Mouse (Mus musculus) hindbrain, embryonic 13.5 days (tissue): ENCODE results near the gene Psmd2. TPM values are rescaled to one million over a fixed set of nuclear protein-coding genes. Genes with fewer than 3 reads are reported as not detected.

ENCODE experiments used
- ATAC-seq: fragments of 200-750 bp; cut with Nextera tagmentation; 2 replicates; pipeline ENCODE4 v1.8.0; 2017; ENCODE audit warnings: moderate TSS enrichment; ENCODE audit not compliant: low FRiP score
- H3K27ac ChIP-seq: fragments of 300-500 bp; sonication (generic); 2 replicates; pipeline ENCODE4 v1.5.1; 2015; ENCODE audit warnings: inconsistent platforms, mild to moderate bottlenecking, moderate library complexity
- H3K27me3 ChIP-seq: fragments of 300-500 bp; sonication (generic); 2 replicates; pipeline ENCODE4 v1.6.1; 2015; ENCODE audit warnings: mild to moderate bottlenecking, inconsistent platforms
- H3K36me3 ChIP-seq: fragments of 300-500 bp; sonication (generic); 2 replicates; pipeline ENCODE4 v1.6.1; 2015; ENCODE audit warnings: mild to moderate bottlenecking, inconsistent platforms
- H3K4me1 ChIP-seq: fragments of 300-500 bp; sonication (generic); replicated peaks from 2 replicates; pipeline ENCODE4 v1.6.1; 2015; ENCODE audit warnings: inconsistent platforms
- H3K4me2 ChIP-seq: fragments of 300-500 bp; sonication (generic); 2 replicates; pipeline ENCODE4 v1.6.1; 2015; ENCODE audit warnings: inconsistent platforms, mild to moderate bottlenecking, moderate library complexity
- H3K4me3 ChIP-seq: fragments of 300-500 bp; sonication (generic); 2 replicates; pipeline ENCODE4 v1.5.1; 2015; ENCODE audit warnings: mild to moderate bottlenecking, inconsistent platforms
- H3K9ac ChIP-seq: fragments of 300-500 bp; sonication (generic); 2 replicates; pipeline ENCODE4 v1.6.1; 2015; ENCODE audit warnings: mild to moderate bottlenecking, inconsistent platforms
- H3K9me3 ChIP-seq: fragments of 300-500 bp; sonication (generic); 2 replicates; pipeline ENCODE4 v1.6.1; 2016; ENCODE audit warnings: inconsistent platforms
- WGBS: fragments of 180-500 bp; shearing (Covaris S2); methylation state at CpG from one replicate; pipeline ENCODE4 v1.1.7; 2015; 5-methylcytosine and 5-hydroxymethylcytosine counted together
- polyA plus RNA-seq: library from polyadenylated mRNA; unstranded; fragments of >200 nt; fragmentation: Nextera tagmentation; extraction: Ambion mirVana; gene quantifications from 2 replicates; pipeline ENCODE4 v1.2.1, GENCODE M21; 2015

The Psmd2 gene
- 363 and 367 TPM in 2 replicates for polyA plus RNA-seq

- peak; percentile 96 for ATAC-seq
- peak within 1 kb of the TSS; percentile 89 for H3K4me2 ChIP-seq
- peak within 1 kb of the TSS; percentile 96 for H3K9ac ChIP-seq
- H3K27ac ChIP-seq = peak within 1 kb of the TSS; percentile 83
- H3K4me3 ChIP-seq = peak within 1 kb of the TSS; percentile 89
- WGBS = 2% methylated on average over 46 of the region's 46 CpGs
- H3K4me1 ChIP-seq = peaks cover 24% of the 10 kb centered on the region
- H3K9me3 ChIP-seq = no peaks in the 10 kb centered on the region
- no peaks in the 10 kb centered on the region for H3K27me3 ChIP-seq
- peaks cover 23% of the 10 kb centered on the region for H3K36me3 ChIP-seq
Measured at GRCm38 (mm10) chr16:20651076-20651946, at the start of gene Psmd2. Gene Psmd2, plus strand, starts transcription at chr16:20651652.

GRCm38 (mm10) chr16:20604705-20605104, 46.7 kb upstream of the Psmd2 start:
- H3K9ac ChIP-seq = no peak overlapping the region
- no peak for ATAC-seq
- 69% methylated on average over 9 of the region's 9 CpGs for WGBS

GRCm38 (mm10) chr16:20610501-20611356, 40.7 kb upstream of the Psmd2 start:
- under 1% methylated on average over 28 of the region's 28 CpGs for WGBS
- peaks cover 31% of the 10 kb centered on the region for H3K4me1 ChIP-seq
- peaks cover 29% of the 10 kb centered on the region for H3K36me3 ChIP-seq
- H3K9ac ChIP-seq = peak overlapping the region; percentile 87
- H3K4me3 ChIP-seq = peak overlapping the region; percentile 86
- ATAC-seq = peak; percentile 67
- peak overlapping the region; percentile 90 for H3K4me2 ChIP-seq
- H3K9me3 ChIP-seq = no peaks in the 10 kb centered on the region
- H3K27me3 ChIP-seq = no peaks in the 10 kb centered on the region
- peak overlapping the region; percentile 91 for H3K27ac ChIP-seq

More at GRCm38 (mm10) chr16:20604705-20605104, 46.7 kb upstream of the Psmd2 start:
- H3K27ac ChIP-seq = 0 out of 2 replicates have a peak overlapping the region, but pooled peaks have one; percentile 35
- no peaks in the 10 kb centered on the region for H3K9me3 ChIP-seq
- H3K27me3 ChIP-seq = no peaks in the 10 kb centered on the region
- peaks cover 53% of the 10 kb centered on the region for H3K36me3 ChIP-seq
- H3K4me1 ChIP-seq = peaks cover 31% of the 10 kb centered on the region
- H3K4me2 ChIP-seq = no peak overlapping the region
- no peak overlapping the region for H3K4me3 ChIP-seq

GRCm38 (mm10) chr16:20611357-20612227, 39.9 kb upstream of the Psmd2 start, which contains the start of the genes Eef1akmt4, Gm49333 and Alg3:
Gene Eef1akmt4, plus strand, starts transcription at chr16:20611593.
Gene Gm49333, plus strand, starts transcription at chr16:20611610.
Gene Alg3, minus strand, starts transcription at chr16:20611735.
- peak; percentile 94 for ATAC-seq
- no peaks in the 10 kb centered on the region for H3K27me3 ChIP-seq
- H3K27ac ChIP-seq = peak within 1 kb of the TSS; percentile 91
- no peaks in the 10 kb centered on the region for H3K9me3 ChIP-seq
- H3K4me1 ChIP-seq = peaks cover 31% of the 10 kb centered on the region
- H3K36me3 ChIP-seq = peaks cover 27% of the 10 kb centered on the region
- 3% methylated on average over 41 of the region's 41 CpGs for WGBS
- peak within 1 kb of the TSS; percentile 87 for H3K9ac ChIP-seq
- H3K4me3 ChIP-seq = peak within 1 kb of the TSS; percentile 86
- H3K4me2 ChIP-seq = peak within 1 kb of the TSS; percentile 90

GRCm38 (mm10) chr16:20619541-20620398, 31.7 kb upstream of the Psmd2 start:
- peak overlapping the region; percentile 89 for H3K4me3 ChIP-seq
- H3K9me3 ChIP-seq = no peaks in the 10 kb centered on the region
- peak overlapping the region; percentile 90 for H3K4me2 ChIP-seq
- ATAC-seq = peak; percentile 31
- no peaks in the 10 kb centered on the region for H3K27me3 ChIP-seq
- peaks cover 18% of the 10 kb centered on the region for H3K36me3 ChIP-seq
- H3K9ac ChIP-seq = peak overlapping the region; percentile 95
- H3K4me1 ChIP-seq = peaks cover 34% of the 10 kb centered on the region
- WGBS = 1% methylated on average over 81 of the region's 83 CpGs
- H3K27ac ChIP-seq = peak overlapping the region; percentile 97

GRCm38 (mm10) chr16:20620399-20620735, 31.1 kb upstream of the Psmd2 start:
- Histone ChIP-seq H3K27me3 (no peaks in the 10 kb centered on the region), H3K4me3 (peak overlapping the region; percentile 89)
- ATAC-seq = peak; percentile 15

GRCm38 (mm10) chr16:20620751-20621190, 30.7 kb upstream of the Psmd2 start:
- H3K9me3 ChIP-seq = no peaks in the 10 kb centered on the region
- peak; percentile 16 for ATAC-seq
- peaks cover 18% of the 10 kb centered on the region for H3K36me3 ChIP-seq
- peak overlapping the region; percentile 89 for H3K4me3 ChIP-seq
- H3K4me2 ChIP-seq = peak overlapping the region; percentile 90
- under 1% methylated on average over 32 of the region's 32 CpGs for WGBS
- peak overlapping the region; percentile 97 for H3K27ac ChIP-seq
- H3K9ac ChIP-seq = peak overlapping the region; percentile 95
- peaks cover 34% of the 10 kb centered on the region for H3K4me1 ChIP-seq
- H3K27me3 ChIP-seq = no peaks in the 10 kb centered on the region

More at GRCm38 (mm10) chr16:20620399-20620735, 31.1 kb upstream of the Psmd2 start:
- peak overlapping the region; percentile 90 for H3K4me2 ChIP-seq
- H3K27ac ChIP-seq = peak overlapping the region; percentile 97
- under 1% methylated on average over 9 of the region's 9 CpGs for WGBS
- H3K9ac ChIP-seq = peak overlapping the region; percentile 95
- peaks cover 34% of the 10 kb centered on the region for H3K4me1 ChIP-seq
- H3K36me3 ChIP-seq = peaks cover 18% of the 10 kb centered on the region
- H3K9me3 ChIP-seq = no peaks in the 10 kb centered on the region

GRCm38 (mm10) chr16:20621191-20621990, 30.1 kb upstream of the Psmd2 start, which contains the start of gene Camk2n2:
Gene Camk2n2, minus strand, starts transcription at chr16:20621287.
- Histone ChIP-seq H3K9ac (peak within 1 kb of the TSS; percentile 95), H3K36me3 (peaks cover 14% of the 10 kb centered on the region), H3K4me3 (peak within 1 kb of the TSS; percentile 89), H3K27ac (peak within 1 kb of the TSS; percentile 97), H3K4me1 (peaks cover 34% of the 10 kb centered on the region), H3K27me3 (no peaks in the 10 kb centered on the region), H3K9me3 (no peaks in the 10 kb centered on the region), H3K4me2 (peak within 1 kb of the TSS; percentile 90)
- WGBS = under 1% methylated on average over 66 of the region's 92 CpGs
- ATAC-seq = peak; percentile 52

GRCm38 (mm10) chr16:20621991-20622685, 29.3 kb upstream of the Psmd2 start:
- peak overlapping the region; percentile 95 for H3K9ac ChIP-seq
- H3K4me3 ChIP-seq = peak overlapping the region; percentile 89

More at GRCm38 (mm10) chr16:20621991-20622685, 29.3 kb upstream of the Psmd2 start:
- WGBS = under 1% methylated on average over 31 of the region's 37 CpGs
- Histone ChIP-seq H3K27ac (peak overlapping the region; percentile 97), H3K4me2 (peak overlapping the region; percentile 90), H3K4me1 (peaks cover 34% of the 10 kb centered on the region), H3K9me3 (no peaks in the 10 kb centered on the region), H3K27me3 (no peaks in the 10 kb centered on the region), H3K36me3 (peaks cover 9% of the 10 kb centered on the region)
- peak; percentile 60 for ATAC-seq
